Mouse (Mus musculus): ENCODE measurements around the gene Lims1.

GRCm38 (mm10) chr10:58418290-58418971 is 95.2 kb downstream of the Lims1 start:
- TF ChIP-seq CTCF (IDR thresholded peaks at IDR 0.05; ENCODE audit: borderline replicate concordance, control insufficient read depth, extremely low read depth, insufficient read depth, low read length, poor library complexity) (no peak), POLR2A (IDR thresholded peaks at IDR 0.05; ENCODE audit: control insufficient read depth, extremely low read depth, insufficient read depth, low read length, poor library complexity) (no peak)

Data from thymus, adult 2 months (tissue).